Mouse (Mus musculus) MEL (cell line): ENCODE measurements around the gene 1700014D04Rik. TPM values are rescaled to one million over a fixed set of nuclear protein-coding genes. Genes with fewer than 3 reads are reported as not detected.

ENCODE experiments used
- DNase-seq: peaks from one replicate; pipeline ENCODE4 v3.0.0; 2011; ENCODE audit warnings: low read depth, low spot score
- H3K27ac ChIP-seq: 2 replicates; pipeline ENCODE4 v1.5.1; 2012; ENCODE audit warnings: low read depth, mild to moderate bottlenecking, control low read depth, low read length, moderate library complexity; ENCODE audit not compliant: control insufficient read depth
- H3K27me3 ChIP-seq, 2 experiments: fragments of 150-350 bp in 1 of 2; sonication (generic) in 1 of 2; 2 replicates each; pipeline ENCODE4 v1.6.1; 2012; ENCODE audit warnings: low read length in 2 of 2, mild to moderate bottlenecking in 2 of 2, improper control_type of control experiment in 1 of 2, moderate library complexity in 1 of 2; ENCODE audit not compliant: insufficient read depth in 2 of 2, control insufficient read depth in 1 of 2
- H3K36me3 ChIP-seq, 2 experiments: 2 replicates each; pipeline ENCODE4 v1.6.1; 2012 to 2014; ENCODE audit warnings: low read length in 2 of 2, improper control_type of control experiment in 1 of 2, inconsistent platforms in 1 of 2, mild to moderate bottlenecking in 1 of 2; ENCODE audit not compliant: insufficient read depth in 2 of 2, control insufficient read depth in 1 of 2
- H3K4me1 ChIP-seq, 2 experiments: fragments of 150-350 bp in 1 of 2; sonication (generic) in 1 of 2; 2 replicates each; pipeline ENCODE4 v1.6.1; 2012; ENCODE audit warnings: low read length in 2 of 2, improper control_type of control experiment in 1 of 2, mild to moderate bottlenecking in 1 of 2; ENCODE audit not compliant: insufficient read depth in 2 of 2, control insufficient read depth in 1 of 2
- H3K4me3 ChIP-seq, 2 experiments: fragments of 150-350 bp in 1 of 2; sonication (generic) in 1 of 2; 2 replicates each; pipeline ENCODE4 v1.5.1; 2012; ENCODE audit warnings: low read depth in 2 of 2, low read length in 2 of 2, mild to moderate bottlenecking in 2 of 2, moderate library complexity in 2 of 2, control low read depth in 1 of 2, improper control_type of control experiment in 1 of 2; ENCODE audit not compliant: control insufficient read depth in 1 of 2, insufficient read depth in 1 of 2
- H3K79me2 ChIP-seq: 2 replicates; pipeline ENCODE4 v1.6.1; 2012; ENCODE audit warnings: mild to moderate bottlenecking, low read length, moderate library complexity; ENCODE audit not compliant: control insufficient read depth, poor library complexity, insufficient read depth
- H3K9ac ChIP-seq: 2 replicates; pipeline ENCODE4 v1.6.1; 2012; ENCODE audit warnings: low read depth, mild to moderate bottlenecking, control low read depth, low read length, moderate library complexity; ENCODE audit not compliant: control insufficient read depth, poor library complexity, severe bottlenecking
- H3K9me3 ChIP-seq: fragments of 150-350 bp; sonication (generic); replicated peaks from 2 replicates; pipeline ENCODE4 v1.6.1; 2012; ENCODE audit warnings: mild to moderate bottlenecking, low read length, improper control_type of control experiment, moderate library complexity; ENCODE audit not compliant: insufficient read depth
- CHD1 ChIP-seq: IDR thresholded peaks from 2 replicates; pipeline ENCODE4 v1.6.1; 2012; ENCODE audit warnings: low read depth, mild to moderate bottlenecking, inconsistent platforms, low read length, improper control_type of control experiment
- CHD2 ChIP-seq: IDR thresholded peaks from 2 replicates; pipeline ENCODE4 v1.6.1; 2011; ENCODE audit warnings: low read length, improper control_type of control experiment
- CTCF ChIP-seq, 3 experiments: IDR thresholded peaks in 2 of 3; conservative IDR thresholded peaks in 1 of 3; 2 replicates each; pipeline ENCODE4 v1.5.1; 2011 to 2012; ENCODE audit warnings: low read length in 3 of 3, low read depth in 2 of 3, mild to moderate bottlenecking in 2 of 3, improper control_type of control experiment in 1 of 3, inconsistent platforms in 1 of 3, mixed read lengths in 1 of 3, moderate library complexity in 1 of 3; ENCODE audit not compliant: control insufficient read depth in 1 of 3, insufficient read depth in 1 of 3, poor library complexity in 1 of 3, severe bottlenecking in 1 of 3
- E2F4 ChIP-seq: IDR thresholded peaks from 2 replicates; pipeline ENCODE4 v1.6.1; 2011; ENCODE audit warnings: low read depth, low read length, improper control_type of control experiment, borderline replicate concordance
- EP300 ChIP-seq, 2 experiments: IDR thresholded peaks; 2 replicates each; pipeline ENCODE4 v1.6.1; 2011; ENCODE audit warnings: improper control_type of control experiment in 2 of 2, low read length in 2 of 2, low read depth in 1 of 2, mild to moderate bottlenecking in 1 of 2
- ETS1 ChIP-seq: IDR thresholded peaks from 2 replicates; pipeline ENCODE4 v1.6.1; 2012; ENCODE audit warnings: low read depth, mild to moderate bottlenecking, inconsistent platforms, low read length, improper control_type of control experiment, moderate library complexity
- KAT2A ChIP-seq: conservative IDR thresholded peaks from 2 replicates; pipeline ENCODE4 v1.6.1; 2012; ENCODE audit warnings: low read depth, low read length, improper control_type of control experiment, inconsistent platforms
- MAX ChIP-seq: IDR thresholded peaks from 2 replicates; pipeline ENCODE4 v1.6.1; 2011; ENCODE audit warnings: low read length, improper control_type of control experiment
- MAZ ChIP-seq: IDR thresholded peaks from 2 replicates; pipeline ENCODE4 v1.6.1; 2012; ENCODE audit warnings: low read depth, mild to moderate bottlenecking, inconsistent platforms, low read length, improper control_type of control experiment
- NRF1 ChIP-seq: IDR thresholded peaks from 2 replicates; pipeline ENCODE4 v1.6.1; 2014; ENCODE audit warnings: low read depth, mild to moderate bottlenecking, inconsistent platforms, low read length, improper control_type of control experiment, moderate library complexity; ENCODE audit not compliant: poor library complexity, insufficient read depth, severe bottlenecking
- RAD21 ChIP-seq: IDR thresholded peaks from 2 replicates; pipeline ENCODE4 v1.6.1; 2011; ENCODE audit warnings: mild to moderate bottlenecking, low read depth, low read length, improper control_type of control experiment
- SIN3A ChIP-seq: IDR thresholded peaks from 2 replicates; pipeline ENCODE4 v1.6.1; 2012; ENCODE audit warnings: low read length, improper control_type of control experiment, inconsistent platforms
- SMC3 ChIP-seq: IDR thresholded peaks from 2 replicates; pipeline ENCODE4 v1.6.1; 2011; ENCODE audit warnings: low read depth, low read length, improper control_type of control experiment
- USF1 ChIP-seq: IDR thresholded peaks from 2 replicates; pipeline ENCODE4 v1.6.1; 2014; ENCODE audit warnings: low read depth, mild to moderate bottlenecking, inconsistent platforms, low read length, improper control_type of control experiment, moderate library complexity
- ZC3H11A ChIP-seq: IDR thresholded peaks from 2 replicates; pipeline ENCODE4 v1.6.1; 2012; ENCODE audit warnings: low read depth, mild to moderate bottlenecking, inconsistent platforms, low read length, improper control_type of control experiment
- polyA plus RNA-seq, 2 experiments: library from polyadenylated mRNA; stranded (reverse) in 1 of 2; unstranded in 1 of 2; fragments of >175 nt in 1 of 2; fragments of >200 nt in 1 of 2; gene quantifications; 2 replicates each; pipeline versions ENCODE4 v1.2.1 to v1.2.4; 2012; ENCODE audit warnings: low replicate concordance in 2 of 2, low read depth in 1 of 2; ENCODE audit not compliant: insufficient read length in 2 of 2, insufficient read depth in 1 of 2, missing spikeins in 1 of 2
- total RNA-seq: library from RNA; depleted of rRNA; stranded (reverse); fragments of 300-350 nt; gene quantifications from 2 replicates; pipeline ENCODE4 v1.2.3, GENCODE M21; 2012

1700014D04Rik gene
- total and polyA plus RNA-seq, 3 experiments = 0.06 TPM; not detected in 2

- TF ChIP-seq ZC3H11A (no peak), E2F4 (peak; percentile 28; the same call in 1 of the 2 replicates), EP300 (IDR thresholded peaks at IDR 0.05; ENCODE audit: low read depth in 1 of 2, low read length in 2 of 2) (peak in 1 of 2 experiments; percentile 31; a peak in 2 of 4 replicates), USF1 (peak; percentile 53; the same call in 1 of the 2 replicates), SMC3 (no peak), MAZ (peak; percentile 21; the same call in 1 of the 2 replicates), KAT2A (peak; percentile 58), ETS1 (peak; percentile 72; the same call in 1 of the 2 replicates), NRF1 (peak; percentile 90), CHD1 (no peak; the same call in none of the 2 replicates)
Observed at GRCm38 (mm10) chr13:59769296-59770163, 23.0 kb upstream of the 1700014D04Rik start, which contains the start of gene Isca1 (continued).

- peaks cover 50% of the 10 kb centered on the region for H3K79me2 ChIP-seq
- H3K4me3 ChIP-seq = peak overlapping the region; percentile 82 to 98
- peak; percentile 53 for DNase-seq
- H3K9ac ChIP-seq = peak overlapping the region; percentile 91
- no peaks in the 10 kb centered on the region for H3K9me3 ChIP-seq
- H3K4me1 ChIP-seq = peaks cover 17 to 26% of the 10 kb centered on the region in 2 experiments
- no peaks in the 10 kb centered on the region for H3K27me3 ChIP-seq
- TF ChIP-seq RAD21 (no peak), MAX (no peak), CTCF (IDR thresholded peaks at IDR 0.05 in 2 of 3, conservative IDR thresholded peaks at IDR 0.05 in 1 of 3; ENCODE audit: control insufficient read depth in 1 of 3, insufficient read depth in 1 of 3, low read depth in 2 of 3, low read length in 3 of 3, poor library complexity in 1 of 3, severe bottlenecking in 1 of 3) (no peak), SIN3A (no peak; the same call in 1 of the 2 replicates), MAZ (no peak), CHD2 (no peak)
- H3K27ac ChIP-seq = peak overlapping the region; percentile 76
- peaks cover 5 to 34% of the 10 kb centered on the region in 2 experiments for H3K36me3 ChIP-seq
Observed at GRCm38 (mm10) chr13:59768531-59768930, 22.0 kb upstream of the 1700014D04Rik start.
